Mouse (Mus musculus): ENCODE results near the gene Qk.

DNA sequence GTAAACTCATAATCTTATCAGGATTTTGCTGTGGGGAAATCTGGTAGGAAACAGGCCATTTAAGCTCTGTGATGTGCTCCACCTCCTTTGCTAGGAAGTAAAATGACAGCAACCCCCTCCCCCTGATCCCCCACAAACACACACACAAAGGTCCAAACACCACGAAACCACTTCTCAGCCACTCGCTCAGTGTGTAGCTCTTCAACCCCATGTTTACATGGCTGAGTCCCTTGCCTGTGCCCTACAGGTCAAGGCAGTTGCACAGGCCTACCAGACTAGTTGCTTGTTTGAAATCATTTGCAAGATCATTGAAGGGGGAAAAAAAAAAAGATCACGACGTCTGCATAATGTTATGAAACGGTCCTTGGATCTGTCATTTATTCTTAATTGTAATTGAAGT lies 9.8 kb upstream of the Qk start:
- TF ChIP-seq POLR2A (IDR thresholded peaks at IDR 0.05; ENCODE audit: borderline replicate concordance, insufficient read depth, low read length) (no peak), CTCF (IDR thresholded peaks at IDR 0.05; ENCODE audit: borderline replicate concordance, insufficient read depth, low read depth, low read length) (no peak)

Measured in cerebellum, adult 2 months (tissue).